Mouse (Mus musculus) thymus, adult 2 months (tissue): ENCODE results near the gene Hirip3.

Experiments used
- CTCF ChIP-seq: fragments of 200-500 bp; IDR thresholded peaks from 2 replicates; pipeline ENCODE4 v1.5.1; 2012; ENCODE audit warnings: mild to moderate bottlenecking, control low read depth, low read length, moderate library complexity, borderline replicate concordance; ENCODE audit not compliant: control insufficient read depth, poor library complexity, insufficient read depth; ENCODE audit errors: extremely low read depth
- POLR2A ChIP-seq: fragments of 200-500 bp; IDR thresholded peaks from 2 replicates; pipeline ENCODE4 v1.6.1; 2012; ENCODE audit warnings: mild to moderate bottlenecking, low read length, control low read depth, moderate library complexity; ENCODE audit not compliant: control insufficient read depth, poor library complexity, insufficient read depth; ENCODE audit errors: extremely low read depth

DNA sequence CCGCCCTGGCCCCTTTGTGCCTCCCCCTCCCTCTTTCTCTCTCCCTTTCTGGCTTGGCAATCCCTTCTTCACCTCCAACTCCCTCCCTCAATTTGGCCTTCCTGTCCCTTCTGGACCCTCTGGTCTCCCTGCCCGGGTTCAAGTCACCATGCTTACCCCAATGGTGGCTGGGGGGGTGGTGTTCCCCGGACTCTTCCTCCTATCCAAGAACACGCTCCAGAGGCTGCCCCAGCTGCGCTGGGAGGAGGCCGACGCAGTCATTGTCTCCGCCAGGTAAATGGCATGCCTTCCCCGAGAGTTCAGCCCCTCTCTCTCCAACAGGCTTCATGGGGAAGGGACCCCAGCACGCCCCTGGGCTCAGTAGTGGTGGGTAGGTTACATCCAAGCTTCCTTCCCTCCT lies 37.8 kb upstream of the Hirip3 start:
- TF ChIP-seq POLR2A (no peak), CTCF (no peak)
